Mouse (Mus musculus): ENCODE results near the gene Pnrc1. TPM values are rescaled to one million over a fixed set of nuclear protein-coding genes. Genes with fewer than 3 reads are reported as not detected.
A peak's percentile ranks its signal among the peaks of the same experiment; 100 is the strongest.
"Not testable (repeated sequence)": the region's sequence is repeated elsewhere in the genome, so short reads cannot be mapped to it uniquely, and the experiment has no call there.

Gene Pnrc1
- polyA plus RNA-seq (2015; fragmentation: Nextera tagmentation; extraction: Ambion mirVana), result 77.8 and 86.2 TPM in 2 replicates

- Histone ChIP-seq H3K4me3 (ENCODE audit: low read length) (peak within 1 kb of the TSS; percentile 13), H3K9me3 (replicated peaks; ENCODE audit: control insufficient read depth, low read length) (no peaks in the 10 kb centered on the region), H3K27me3 (ENCODE audit: control insufficient read depth, insufficient read depth, low read length) (0 out of 2 replicates have a peak, but pooled peaks cover 2% of the 10 kb centered on the region), H3K36me3 (ENCODE audit: control insufficient read depth, insufficient read depth) (no peaks in the 10 kb centered on the region), H3K4me2 (ENCODE audit: low read depth, low read length) (peak within 1 kb of the TSS; percentile 15; the same call in 1 of the 2 replicates), H3K9ac (ENCODE audit: low read length) (no peak within 1 kb of the TSS), H3K27ac (ENCODE audit: low read length) (0 out of 2 replicates have a peak within 1 kb of the TSS, but pooled peaks have one; percentile 19), H3K4me1 (ENCODE audit: control insufficient read depth, insufficient read depth, low read length) (no peaks in the 10 kb centered on the region)
- WGBS, result 50% methylated on average over 3 of the region's 3 CpGs
- peak; percentile 77 for ATAC-seq (replicated peaks; ENCODE audit: extremely low read depth, insufficient read depth, low FRiP score)
Measured at GRCm38 (mm10) chr4:33290002-33290401, at the start of gene Pnrc1. Gene Pnrc1, minus strand, starts transcription at chr4:33290163.

GRCm38 (mm10) chr4:33337999-33338398 lies 48.0 kb upstream of the Pnrc1 start:
- H3K36me3 ChIP-seq (ENCODE audit: control insufficient read depth, insufficient read depth), result peaks cover 20% of the 10 kb centered on the region
- no peak overlapping the region for H3K9ac ChIP-seq (ENCODE audit: low read length)
- no peaks in the 10 kb centered on the region for H3K27me3 ChIP-seq (ENCODE audit: control insufficient read depth, insufficient read depth, low read length)
- H3K4me2 ChIP-seq (ENCODE audit: low read depth, low read length), result no peak overlapping the region
- ATAC-seq (replicated peaks; ENCODE audit: extremely low read depth, insufficient read depth, low FRiP score), result no peak
- no peak overlapping the region for H3K27ac ChIP-seq (ENCODE audit: low read length)
- no peak overlapping the region for H3K4me3 ChIP-seq (ENCODE audit: low read length)
- H3K9me3 ChIP-seq (replicated peaks; ENCODE audit: control insufficient read depth, low read length), result no peaks in the 10 kb centered on the region
- WGBS, result 70% methylated on average over 1 of the region's 1 CpGs
- no peaks in the 10 kb centered on the region for H3K4me1 ChIP-seq (ENCODE audit: control insufficient read depth, insufficient read depth, low read length)

- H3K4me1 ChIP-seq (ENCODE audit: control insufficient read depth, insufficient read depth, low read length), result no peaks in the 10 kb centered on the region
- WGBS, result 91% methylated on average over 1 of the region's 1 CpGs
- H3K36me3 ChIP-seq (ENCODE audit: control insufficient read depth, insufficient read depth), result peaks cover 12% of the 10 kb centered on the region
- H3K9me3 ChIP-seq (replicated peaks; ENCODE audit: control insufficient read depth, low read length), result no peaks in the 10 kb centered on the region
- no peak overlapping the region for H3K27ac ChIP-seq (ENCODE audit: low read length)
- H3K27me3 ChIP-seq (ENCODE audit: control insufficient read depth, insufficient read depth, low read length), result no peaks in the 10 kb centered on the region
- no peak for ATAC-seq (replicated peaks; ENCODE audit: extremely low read depth, insufficient read depth, low FRiP score)
- H3K4me3 ChIP-seq (ENCODE audit: low read length), result no peak overlapping the region
- no peak overlapping the region for H3K4me2 ChIP-seq (ENCODE audit: low read depth, low read length)
- H3K9ac ChIP-seq (ENCODE audit: low read length), result no peak overlapping the region
Measured at GRCm38 (mm10) chr4:33332956-33333455, 43.0 kb upstream of the Pnrc1 start.

GRCm38 (mm10) chr4:33331147-33331546 lies 41.2 kb upstream of the Pnrc1 start:
- Histone ChIP-seq H3K9me3 (replicated peaks; ENCODE audit: control insufficient read depth, low read length) (no peaks in the 10 kb centered on the region), H3K4me1 (ENCODE audit: control insufficient read depth, insufficient read depth, low read length) (no peaks in the 10 kb centered on the region), H3K4me3 (ENCODE audit: low read length) (no peak overlapping the region), H3K27me3 (ENCODE audit: control insufficient read depth, insufficient read depth, low read length) (no peaks in the 10 kb centered on the region), H3K9ac (ENCODE audit: low read length) (no peak overlapping the region), H3K36me3 (ENCODE audit: control insufficient read depth, insufficient read depth) (peaks cover 14% of the 10 kb centered on the region), H3K27ac (ENCODE audit: low read length) (no peak overlapping the region), H3K4me2 (ENCODE audit: low read depth, low read length) (no peak overlapping the region)
- WGBS, result 91% methylated on average over 4 of the region's 4 CpGs
- ATAC-seq (replicated peaks; ENCODE audit: extremely low read depth, insufficient read depth, low FRiP score), result no peak

GRCm38 (mm10) chr4:33315840-33316239 lies 25.9 kb upstream of the Pnrc1 start:
- no peak for ATAC-seq (replicated peaks; ENCODE audit: extremely low read depth, insufficient read depth, low FRiP score)
- no peak overlapping the region for H3K27ac ChIP-seq (ENCODE audit: low read length)
- no peaks in the 10 kb centered on the region for H3K36me3 ChIP-seq (ENCODE audit: control insufficient read depth, insufficient read depth)
- no peak overlapping the region for H3K4me2 ChIP-seq (ENCODE audit: low read depth, low read length)
- WGBS, result 74% methylated on average over 5 of the region's 5 CpGs
- no peaks in the 10 kb centered on the region for H3K27me3 ChIP-seq (ENCODE audit: control insufficient read depth, insufficient read depth, low read length)
- peaks cover 4% of the 10 kb centered on the region; the same call in 1 of the 2 replicates for H3K4me1 ChIP-seq (ENCODE audit: control insufficient read depth, insufficient read depth, low read length)
- H3K4me3 ChIP-seq (ENCODE audit: low read length), result no peak overlapping the region
- H3K9ac ChIP-seq (ENCODE audit: low read length), result no peak overlapping the region
- H3K9me3 ChIP-seq (replicated peaks; ENCODE audit: control insufficient read depth, low read length), result no peaks in the 10 kb centered on the region

GRCm38 (mm10) chr4:33314150-33314549 lies 24.2 kb upstream of the Pnrc1 start:
- H3K4me3 ChIP-seq (ENCODE audit: low read length); H3K4me2 ChIP-seq (ENCODE audit: low read depth, low read length); ATAC-seq (replicated peaks; ENCODE audit: extremely low read depth, insufficient read depth, low FRiP score); H3K27ac ChIP-seq (ENCODE audit: low read length); H3K27me3 ChIP-seq (ENCODE audit: control insufficient read depth, insufficient read depth, low read length); H3K9ac ChIP-seq (ENCODE audit: low read length); H3K4me1 ChIP-seq (ENCODE audit: control insufficient read depth, insufficient read depth, low read length); H3K36me3 ChIP-seq (ENCODE audit: control insufficient read depth, insufficient read depth); H3K9me3 ChIP-seq (replicated peaks; ENCODE audit: control insufficient read depth, low read length): not testable (repeated sequence)
- WGBS, result 96% methylated on average over 6 of the region's 8 CpGs

- no peaks in the 10 kb centered on the region for H3K9me3 ChIP-seq (replicated peaks; ENCODE audit: control insufficient read depth, low read length)
- peaks cover 4% of the 10 kb centered on the region; the same call in 1 of the 2 replicates for H3K4me1 ChIP-seq (ENCODE audit: control insufficient read depth, insufficient read depth, low read length)
- 15% methylated on average over 12 of the region's 12 CpGs for WGBS
- ATAC-seq (replicated peaks; ENCODE audit: extremely low read depth, insufficient read depth, low FRiP score), result no peak
- H3K4me3 ChIP-seq (ENCODE audit: low read length), result peak overlapping the region; percentile 79
- peak overlapping the region; percentile 87 for H3K4me2 ChIP-seq (ENCODE audit: low read depth, low read length)
- peak overlapping the region; percentile 85 for H3K9ac ChIP-seq (ENCODE audit: low read length)
- no peak overlapping the region; the same call in 1 of the 2 replicates for H3K27ac ChIP-seq (ENCODE audit: low read length)
- no peaks in the 10 kb centered on the region for H3K36me3 ChIP-seq (ENCODE audit: control insufficient read depth, insufficient read depth)
- H3K27me3 ChIP-seq (ENCODE audit: control insufficient read depth, insufficient read depth, low read length), result no peaks in the 10 kb centered on the region
Measured at GRCm38 (mm10) chr4:33310840-33311437, 21.0 kb upstream of the Pnrc1 start.

- peak within 1 kb of the TSS; percentile 87 for H3K4me2 ChIP-seq (ENCODE audit: low read depth, low read length)
- ATAC-seq (replicated peaks; ENCODE audit: extremely low read depth, insufficient read depth, low FRiP score), result peak; percentile 96
- no peaks in the 10 kb centered on the region for H3K27me3 ChIP-seq (ENCODE audit: control insufficient read depth, insufficient read depth, low read length)
- no peaks in the 10 kb centered on the region for H3K9me3 ChIP-seq (replicated peaks; ENCODE audit: control insufficient read depth, low read length)
- peak within 1 kb of the TSS; percentile 79 for H3K4me3 ChIP-seq (ENCODE audit: low read length)
- H3K27ac ChIP-seq (ENCODE audit: low read length), result peak within 1 kb of the TSS; percentile 57
- no peaks in the 10 kb centered on the region for H3K36me3 ChIP-seq (ENCODE audit: control insufficient read depth, insufficient read depth)
- WGBS, result 3% methylated on average over 60 of the region's 60 CpGs
- peaks cover 4% of the 10 kb centered on the region; the same call in 1 of the 2 replicates for H3K4me1 ChIP-seq (ENCODE audit: control insufficient read depth, insufficient read depth, low read length)
- H3K9ac ChIP-seq (ENCODE audit: low read length), result peak within 1 kb of the TSS; percentile 85
Measured at GRCm38 (mm10) chr4:33309764-33310757, 20.1 kb upstream of the Pnrc1 start, which contains the start of gene Rngtt. Gene Rngtt, plus strand, starts transcription at chr4:33310311.
